Mouse (Mus musculus) cerebellum, adult 2 months (tissue): ENCODE measurements around the gene Yipf4. TPM values are rescaled to one million over a fixed set of nuclear protein-coding genes. Genes with fewer than 3 reads are reported as not detected.
A peak's percentile ranks its signal among the peaks of the same experiment; 100 is the strongest.

ENCODE experiments used
- DNase-seq, 2 experiments: peaks; one replicate each; pipeline ENCODE4 v3.0.0; 2021
- H3K27ac ChIP-seq: fragments of 200-500 bp; 2 replicates; pipeline ENCODE4 v1.5.1; 2012; ENCODE audit warnings: low read length, control low read depth, inconsistent platforms; ENCODE audit not compliant: insufficient read depth
- H3K27me3 ChIP-seq: fragments of 200-500 bp; 2 replicates; pipeline ENCODE4 v1.6.1; 2012; ENCODE audit warnings: inconsistent platforms, mild to moderate bottlenecking, low read length, moderate library complexity; ENCODE audit not compliant: control insufficient read depth, insufficient read depth
- H3K4me1 ChIP-seq: fragments of 200-500 bp; 2 replicates; pipeline ENCODE4 v1.6.1; 2011; ENCODE audit warnings: low read length; ENCODE audit not compliant: control insufficient read depth, insufficient read depth
- H3K4me3 ChIP-seq: fragments of 200-500 bp; replicated peaks from 2 replicates; pipeline ENCODE3; 2011; ENCODE audit warnings: mild to moderate bottlenecking, low read depth, low read length, control low read depth; ENCODE audit not compliant: insufficient read depth
- CTCF ChIP-seq: fragments of 200-500 bp; IDR thresholded peaks from 2 replicates; pipeline ENCODE4 v1.5.1; 2011; ENCODE audit warnings: low read depth, mild to moderate bottlenecking, control low read depth, low read length, moderate library complexity, borderline replicate concordance; ENCODE audit not compliant: insufficient read depth
- POLR2A ChIP-seq: fragments of 200-500 bp; IDR thresholded peaks from 2 replicates; pipeline ENCODE4 v1.6.1; 2011; ENCODE audit warnings: low read length, control low read depth, borderline replicate concordance; ENCODE audit not compliant: insufficient read depth
- WGBS: fragments of 180-500 bp; shearing (Covaris S2); methylation state at CpG from one replicate; pipeline ENCODE4 v1.1.7; 2018; 5-methylcytosine and 5-hydroxymethylcytosine counted together
- polyA plus RNA-seq: library from polyadenylated mRNA; depleted of rRNA; stranded (reverse); fragments of >200 nt; gene quantifications from 2 replicates; pipeline ENCODE4 v1.2.3, GENCODE M21; 2012; rRNA removed

Yipf4 gene
- polyA plus RNA-seq, 1 experiment, result 52.0 TPM

- TF ChIP-seq POLR2A (peak; percentile 94), CTCF (no peak)
- WGBS, result under 1% methylated on average over 71 of the region's 71 CpGs
- no peaks in the 10 kb centered on the region for H3K27me3 ChIP-seq
- peak within 1 kb of the TSS; percentile 83 for H3K4me3 ChIP-seq
- H3K4me1 ChIP-seq, result peaks cover 8% of the 10 kb centered on the region; the same call in 1 of the 2 replicates
- DNase-seq, result peak; percentile 100
- H3K27ac ChIP-seq, result peak within 1 kb of the TSS; percentile 63
Observed at GRCm38 (mm10) chr17:74527729-74528607, 38.7 kb downstream of the Yipf4 start, which contains the start of gene Birc6. Gene Birc6, plus strand, starts transcription at chr17:74528295.

DNA sequence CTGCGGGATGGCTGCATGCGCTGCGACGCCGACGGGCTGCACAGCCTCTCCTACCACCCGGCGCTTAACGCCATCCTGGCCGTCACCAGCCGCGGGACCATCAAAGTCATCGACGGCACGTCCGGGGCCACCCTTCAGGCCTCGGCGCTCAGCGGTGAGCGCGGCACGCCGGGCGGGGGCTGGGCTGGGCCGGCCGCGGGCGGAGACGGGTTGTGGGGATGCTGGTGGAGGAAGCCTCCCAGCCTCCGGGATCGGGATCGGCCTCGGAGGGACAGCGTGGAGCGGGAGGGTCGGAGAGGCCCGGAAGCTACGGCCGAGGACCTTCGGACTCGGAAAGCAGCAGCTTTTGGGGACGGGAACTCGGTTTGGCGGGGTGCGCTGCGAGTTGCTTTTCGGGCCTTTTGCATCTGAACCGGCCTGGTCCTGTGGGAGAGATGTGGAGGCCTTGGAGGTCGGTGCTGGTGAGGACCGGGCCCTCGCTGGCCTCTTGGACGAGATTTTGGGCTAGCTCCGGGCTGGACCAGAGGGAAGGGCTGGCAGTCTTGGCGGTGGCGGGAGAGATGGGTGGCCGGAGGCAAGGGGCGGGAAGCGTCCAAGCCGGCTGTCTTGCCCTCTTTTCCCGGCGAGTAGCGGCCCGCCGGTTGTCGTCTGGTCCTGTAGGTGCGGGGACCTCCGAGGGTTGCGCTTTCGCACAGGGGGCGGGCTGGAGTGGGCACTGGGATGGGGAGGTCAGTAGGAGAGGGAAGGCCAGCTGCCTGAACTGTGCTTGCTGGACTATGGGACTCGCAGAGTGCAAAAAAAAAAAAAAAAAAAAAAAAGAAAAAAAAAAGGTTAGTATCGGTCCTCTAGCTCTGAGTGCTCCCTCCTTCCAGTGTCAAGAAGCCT, 39.6 kb downstream of the Yipf4 start:
- Histone ChIP-seq H3K4me3 (peak overlapping the region; percentile 83), H3K27ac (peak overlapping the region; percentile 63), H3K4me1 (peaks cover 8% of the 10 kb centered on the region; the same call in 1 of the 2 replicates), H3K27me3 (no peaks in the 10 kb centered on the region)
- DNase-seq, result no peak
- WGBS, result 1% methylated on average over 72 of the region's 72 CpGs
- TF ChIP-seq CTCF (no peak), POLR2A (no peak)

DNA sequence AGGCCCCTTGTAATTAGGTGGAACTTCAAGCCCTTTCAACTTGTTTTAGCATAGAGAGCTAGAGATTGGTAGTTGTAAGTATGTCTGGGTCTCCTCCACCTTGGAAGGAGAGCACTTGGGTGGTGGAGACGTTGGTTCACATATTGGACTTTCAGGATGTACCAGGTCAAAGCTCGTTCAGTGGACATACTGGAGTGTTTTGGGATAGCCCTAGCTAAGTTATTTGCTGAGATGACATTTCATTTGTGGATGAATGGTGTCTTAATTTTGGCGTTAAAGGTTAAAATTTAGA, 40.2 kb downstream of the Yipf4 start:
- DNase-seq, result no peak
- TF ChIP-seq CTCF (no peak), POLR2A (no peak)
- Histone ChIP-seq H3K4me3 (peak overlapping the region; percentile 83), H3K27ac (no peak overlapping the region), H3K27me3 (no peaks in the 10 kb centered on the region), H3K4me1 (peaks cover 8% of the 10 kb centered on the region; the same call in 1 of the 2 replicates)
- 13% methylated on average over 3 of the region's 3 CpGs for WGBS

DNA sequence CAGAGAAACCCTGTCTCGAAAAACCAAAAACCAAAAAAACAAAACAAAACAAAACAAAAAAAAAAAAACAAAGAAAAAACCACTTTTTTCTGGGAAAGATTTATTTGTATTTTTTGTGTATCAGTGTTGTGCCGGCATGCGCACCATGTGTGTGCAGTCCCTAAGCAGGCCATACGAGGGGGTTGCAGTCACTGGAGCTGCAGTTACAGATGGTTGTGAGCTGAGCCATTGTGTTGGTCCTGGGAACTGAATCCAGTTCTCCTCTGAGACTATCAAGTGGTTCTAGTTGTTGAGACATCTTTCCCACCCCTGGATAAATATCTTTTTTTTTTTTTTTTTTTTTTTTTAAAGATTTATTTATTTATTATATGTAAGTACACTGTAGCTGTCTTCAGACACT, 45.7 kb downstream of the Yipf4 start:
- Histone ChIP-seq H3K4me1 (peaks cover 2% of the 10 kb centered on the region; the same call in 1 of the 2 replicates), H3K27ac (no peak overlapping the region), H3K4me3 (no peak overlapping the region), H3K27me3 (no peaks in the 10 kb centered on the region)
- DNase-seq, result no peak
- 92% methylated on average over 4 of the region's 4 CpGs for whole genome bisulfite sequencing
- TF ChIP-seq CTCF, result no peak
- no peak for TF ChIP-seq POLR2A

- H3K27me3 ChIP-seq, result no peaks in the 10 kb centered on the region
- H3K4me3 ChIP-seq, result no peak overlapping the region
- no peak overlapping the region for H3K27ac ChIP-seq
- 62% methylated on average over 1 of the region's 1 CpGs for WGBS
- no peak for DNase-seq
- no peak for TF ChIP-seq POLR2A
- no peak for TF ChIP-seq CTCF
- H3K4me1 ChIP-seq, result peaks cover 2% of the 10 kb centered on the region; the same call in 1 of the 2 replicates
Observed at GRCm38 (mm10) chr17:74537526-74537925, 48.2 kb downstream of the Yipf4 start.

GRCm38 (mm10) chr17:74543615-74544014, 54.3 kb downstream of the Yipf4 start:
- H3K4me1 ChIP-seq, result no peaks in the 10 kb centered on the region
- H3K4me3 ChIP-seq, result no peak overlapping the region
- no peaks in the 10 kb centered on the region for H3K27me3 ChIP-seq
- no peak overlapping the region for H3K27ac ChIP-seq
- 95% methylated on average over 2 of the region's 2 CpGs for WGBS
- TF ChIP-seq CTCF (no peak), POLR2A (no peak)
- no peak for DNase-seq

Other genes starting within 250 kb of the Yipf4 start
- 32.8 and 33.0 TPM in 2 replicates for gene Memo1, start 194.0 kb upstream of the Yipf4 start, polyA plus RNA-seq
- 81.3 and 91.6 TPM in 2 replicates for gene Dpy30, start 165.5 kb upstream of the Yipf4 start, polyA plus RNA-seq
- 24.4 and 24.6 TPM in 2 replicates for gene Spast, start 150.5 kb upstream of the Yipf4 start, polyA plus RNA-seq
- gene Slc30a6, start 93.9 kb upstream of the Yipf4 start, polyA plus RNA-seq, result 23.0 and 24.8 TPM in 2 replicates
- gene Nlrc4, start 30.4 kb upstream of the Yipf4 start, polyA plus RNA-seq, result 0.03 and 0.13 TPM in 2 replicates
- 120 and 127 TPM in 2 replicates for gene Birc6, start 38.8 kb downstream of the Yipf4 start, polyA plus RNA-seq
- gene Ttc27, start 228.2 kb downstream of the Yipf4 start, polyA plus RNA-seq, result 11.1 and 12.1 TPM in 2 replicates